Mouse (Mus musculus) megakaryocyte, embryonic 14.5 days (primary cell): ENCODE data around the gene Oas1g.

Source experiments
- FLI1 ChIP-seq: IDR thresholded peaks from 2 replicates; pipeline ENCODE4 v1.6.1; 2012; ENCODE audit warnings: low read length, inconsistent platforms, mixed read lengths
- GATA1 ChIP-seq: IDR thresholded peaks from 3 replicates; pipeline ENCODE4 v1.6.1; 2012; ENCODE audit warnings: mixed read lengths, low read length, inconsistent platforms, borderline replicate concordance

DNA sequence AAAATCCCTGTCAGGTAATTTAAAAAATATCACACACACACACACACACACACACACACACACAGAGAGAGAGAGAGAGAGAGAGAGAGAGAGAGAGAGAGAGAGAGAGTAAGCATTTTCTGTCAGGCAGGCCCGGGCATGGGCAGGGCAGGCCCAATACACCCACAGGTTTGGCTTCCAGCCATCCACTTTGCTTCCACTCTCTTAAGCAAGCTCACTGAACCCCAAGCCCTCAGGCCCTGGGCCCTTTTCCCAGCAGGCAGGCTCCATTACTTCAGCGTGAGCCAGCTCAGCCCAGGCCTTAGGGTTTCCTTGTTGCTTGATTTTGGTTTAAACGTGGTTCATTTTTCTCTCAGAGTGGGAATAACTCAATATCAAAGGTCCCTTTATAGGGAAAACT lies 42.7 kb downstream of the Oas1g start:
- TF ChIP-seq GATA1 = no peak
- TF ChIP-seq FLI1 = no peak
